In genomic region chr3:117731545-117731944, GRCm38 (mm10) we compare ENCODE assay signal across 26 mouse cellular contexts.
DNase-seq lines count a peak whose midpoint lies in the region; ATAC-seq and TF ChIP-seq lines count a peak whose summit lies in the region.
"Had no signal": no experiment of that assay in that cellular context is flagged by ENCODE, and none has a peak within 500 bp of the region (broad histone marks: within the 10 kb centered on the region; RNA-seq: fewer than 3 reads in every experiment).

No protein-coding gene starts in this region.

- H3K9ac ChIP-seq in hindbrain, embryonic 14.5 days, result no peak overlapping the region
- no peak overlapping the region for H3K9ac ChIP-seq in hindbrain, embryonic 16.5 days (ENCODE audit: low read depth, low read length)
- H3K9ac ChIP-seq: embryonic facial prominence, embryonic 13.5 days; hindbrain, embryonic 13.5 days; kidney, embryonic 15.5 days; limb, embryonic 13.5 days; lung, embryonic 15.5 days had no signal

- no peak overlapping the region for H3K4me2 ChIP-seq in hindbrain, embryonic 14.5 days (replicated peaks)
- no peak overlapping the region for H3K4me2 ChIP-seq in hindbrain, embryonic 16.5 days (ENCODE audit: low read length)
- H3K4me2 ChIP-seq: embryonic facial prominence, embryonic 13.5 days; heart, embryonic 11.5 days; hindbrain, embryonic 13.5 days; kidney, embryonic 15.5 days; limb, embryonic 13.5 days; liver, embryonic 11.5 days; lung, embryonic 15.5 days; midbrain, embryonic 11.5 days had no signal

- no peak for TF ChIP-seq POLR2A in cerebellum, adult 2 months (IDR thresholded peaks at IDR 0.05; ENCODE audit: borderline replicate concordance, insufficient read depth, low read length)

- H3K27me3 ChIP-seq in cerebellum, adult 2 months (ENCODE audit: control insufficient read depth, insufficient read depth, low read length), result no peaks in the 10 kb centered on the region
- no peaks in the 10 kb centered on the region for H3K27me3 ChIP-seq in hindbrain, embryonic 14.5 days (ENCODE audit: control insufficient read depth, insufficient read depth, low read length)
- H3K27me3 ChIP-seq in hindbrain, embryonic 16.5 days (replicated peaks; ENCODE audit: control insufficient read depth, insufficient read depth, low read length), result no peaks in the 10 kb centered on the region
- H3K27me3 ChIP-seq: embryonic facial prominence, embryonic 13.5 days; hindbrain, embryonic 13.5 days; kidney, embryonic 15.5 days; limb, embryonic 13.5 days; lung, embryonic 15.5 days had no signal

- H3K36me3 ChIP-seq in hindbrain, embryonic 14.5 days (replicated peaks; ENCODE audit: control insufficient read depth, insufficient read depth), result no peaks in the 10 kb centered on the region
- no peaks in the 10 kb centered on the region for H3K36me3 ChIP-seq in hindbrain, embryonic 16.5 days (ENCODE audit: control insufficient read depth, insufficient read depth, low read length)
- H3K36me3 ChIP-seq: embryonic facial prominence, embryonic 13.5 days; G1E; hindbrain, embryonic 13.5 days; kidney, embryonic 15.5 days; limb, embryonic 13.5 days; lung, embryonic 15.5 days had no signal

- H3K9me3 ChIP-seq in hindbrain, embryonic 14.5 days (ENCODE audit: control insufficient read depth, low read length), result no peaks in the 10 kb centered on the region
- no peaks in the 10 kb centered on the region for H3K9me3 ChIP-seq in hindbrain, embryonic 16.5 days (ENCODE audit: control insufficient read depth, low read length)
- H3K9me3 ChIP-seq: embryonic facial prominence, embryonic 13.5 days; hindbrain, embryonic 13.5 days; kidney, embryonic 15.5 days; limb, embryonic 13.5 days; lung, embryonic 15.5 days had no signal

- ATAC-seq in hindbrain, embryonic 14.5 days (ENCODE audit: low FRiP score), result no peak
- no peak for ATAC-seq in hindbrain, embryonic 16.5 days

- H3K4me1 ChIP-seq in cerebellum, adult 2 months (ENCODE audit: control insufficient read depth, insufficient read depth, low read length), result no peaks in the 10 kb centered on the region
- no peaks in the 10 kb centered on the region for H3K4me1 ChIP-seq in hindbrain, embryonic 14.5 days (replicated peaks; ENCODE audit: control insufficient read depth, insufficient read depth, low read length)
- peaks cover 5% of the 10 kb centered on the region; the same call in 1 of the 2 replicates for H3K4me1 ChIP-seq in hindbrain, embryonic 16.5 days (ENCODE audit: control insufficient read depth, insufficient read depth, low read depth, low read length)
- H3K4me1 ChIP-seq: embryonic facial prominence, embryonic 13.5 days; kidney, embryonic 15.5 days; limb, embryonic 13.5 days; lung, embryonic 15.5 days had no signal

- 14% methylated on average over 3 of the region's 3 CpGs for WGBS in cerebellum, adult 2 months
- WGBS in hindbrain, embryonic 14.5 days, result 58% methylated on average over 3 of the region's 3 CpGs
- WGBS in hindbrain, embryonic 16.5 days, result 51% methylated on average over 3 of the region's 3 CpGs

- DNase-seq in cerebellum, postnatal 14 days, result peak; percentile 38 to 61
- no peak for DNase-seq in cerebellum, adult 2 months
- peak; percentile 36 for DNase-seq in hindbrain, embryonic 14.5 days (ENCODE audit: low spot score)
- DNase-seq in right cerebral cortex, postnatal 10 days (ENCODE audit: low spot score in 2 of 2), result peak; percentile 50
- no peak for DNase-seq in right cerebral cortex, postnatal 36 days (ENCODE audit: low spot score in 2 of 2)
- no peak for DNase-seq in MN1 (ENCODE audit: low spot score)
- DNase-seq: adrenal gland, postnatal 25 days; cerebellum, adult 9-10 months; gastrocnemius, adult 2 months; gastrocnemius, postnatal 36 days; heart, adult 18-20 months; heart, postnatal 36 days; kidney, adult 18-20 months; kidney, postnatal 25 days; right cerebral cortex, adult 18-20 months; thymus, postnatal 4 days had no signal

- no peak overlapping the region for H3K4me3 ChIP-seq in cerebellum, adult 2 months (replicated peaks; ENCODE audit: insufficient read depth, low read depth, low read length)
- no peak overlapping the region for H3K4me3 ChIP-seq in hindbrain, embryonic 14.5 days (replicated peaks; ENCODE audit: low read length)
- no peak overlapping the region for H3K4me3 ChIP-seq in hindbrain, embryonic 16.5 days (ENCODE audit: low read length)
- H3K4me3 ChIP-seq: embryonic facial prominence, embryonic 13.5 days; gastrocnemius, adult 2 months; hindbrain, embryonic 13.5 days; kidney, embryonic 15.5 days; limb, embryonic 13.5 days; lung, embryonic 15.5 days had no signal

- no peak for TF ChIP-seq CTCF in cerebellum, adult 2 months (IDR thresholded peaks at IDR 0.05; ENCODE audit: borderline replicate concordance, insufficient read depth, low read depth, low read length)

- H3K27ac ChIP-seq in cerebellum, adult 2 months (ENCODE audit: insufficient read depth, low read length), result no peak overlapping the region
- no peak overlapping the region for H3K27ac ChIP-seq in hindbrain, embryonic 14.5 days
- H3K27ac ChIP-seq in hindbrain, embryonic 16.5 days (ENCODE audit: low read depth, low read length), result no peak overlapping the region
- H3K27ac ChIP-seq: embryonic facial prominence, embryonic 13.5 days; gastrocnemius, adult 2 months; hindbrain, embryonic 13.5 days; kidney, embryonic 15.5 days; limb, embryonic 13.5 days; lung, embryonic 15.5 days had no signal

Comparison
In these comparisons a context has a peak if more than half of its experiments do, and no peak if none do; other contexts are left out.
1. DNase-seq: peak in cerebellum, postnatal 14 days (2 of 2), hindbrain, embryonic 14.5 days (single experiment) and right cerebral cortex, postnatal 10 days (2 of 2); none in cerebellum, adult 2 months (0 of 2), right cerebral cortex, postnatal 36 days (0 of 2) and MN1 (single experiment).